In genomic region chr4:106569680-106570079, GRCm38 (mm10) we compare ENCODE assay signal across 22 mouse cellular contexts. TPM values are rescaled to one million over a fixed set of nuclear protein-coding genes. Genes with fewer than 3 reads are reported as not detected.
DNase-seq lines count a peak whose midpoint lies in the region; ATAC-seq and TF ChIP-seq lines count a peak whose summit lies in the region.
"Had no signal": no experiment of that assay in that cellular context is flagged by ENCODE, and none has a peak within 500 bp of the region (broad histone marks: within the 10 kb centered on the region; RNA-seq: fewer than 3 reads in every experiment).

No protein-coding gene starts in this region.

- DNase-seq in hindbrain, postnatal 0 days (ENCODE audit: low spot score) = peak; percentile 28
- no peak for DNase-seq in hindbrain, embryonic 11.5 days (ENCODE audit: low spot score)
- peak; percentile 45 for DNase-seq in 416B (ENCODE audit: low read depth)
- peak; percentile 71 for DNase-seq in ES-CJ7 (ENCODE audit: low read depth, low spot score)
- DNase-seq in induced T-regulatory cell, adult 2 months (ENCODE audit: low read depth) = peak; percentile 29
- DNase-seq in kidney, adult 9 months = no peak
- DNase-seq in left cerebral cortex, adult 2 months (ENCODE audit: extremely low spot score in 1 of 2, low spot score in 2 of 2) = no peak
- DNase-seq: adrenal gland, postnatal 14 days; cerebellum, adult 9-11 months; embryo, embryonic 11 days; gastrocnemius, postnatal 14 days; kidney, adult 18-20 months; kidney, postnatal 36 days; lung, adult 18-20 months; lung, postnatal 36 days had no signal

- H3K4me2 ChIP-seq in hindbrain, postnatal 0 days (ENCODE audit: low read depth, low read length) = no peak overlapping the region
- H3K4me2 ChIP-seq in hindbrain, embryonic 11.5 days (replicated peaks; ENCODE audit: low read depth, low read length) = no peak overlapping the region
- H3K4me2 ChIP-seq: forebrain, embryonic 12.5 days; hindbrain, embryonic 14.5 days; midbrain, embryonic 13.5 days had no signal

- no peak overlapping the region for H3K27ac ChIP-seq in hindbrain, postnatal 0 days
- no peak overlapping the region for H3K27ac ChIP-seq in hindbrain, embryonic 11.5 days (ENCODE audit: low read depth, low read length)
- H3K27ac ChIP-seq in left cerebral cortex, adult 2 months = no peak overlapping the region
- H3K27ac ChIP-seq: forebrain, embryonic 12.5 days; hindbrain, embryonic 14.5 days; midbrain, embryonic 13.5 days; stomach, postnatal 0 days had no signal

- peaks cover 47% of the 10 kb centered on the region for H3K36me3 ChIP-seq in hindbrain, postnatal 0 days (ENCODE audit: insufficient read depth, low read length)
- peaks cover 19% of the 10 kb centered on the region for H3K36me3 ChIP-seq in hindbrain, embryonic 11.5 days (ENCODE audit: control insufficient read depth, insufficient read depth, low read length)

- H3K9me3 ChIP-seq in hindbrain, postnatal 0 days (ENCODE audit: low read length) = no peaks in the 10 kb centered on the region
- no peaks in the 10 kb centered on the region for H3K9me3 ChIP-seq in hindbrain, embryonic 11.5 days (ENCODE audit: control insufficient read depth, low read length)
- H3K9me3 ChIP-seq: forebrain, embryonic 12.5 days; midbrain, embryonic 13.5 days had no signal

- H3K4me1 ChIP-seq in hindbrain, postnatal 0 days (ENCODE audit: insufficient read depth, low read length) = no peaks in the 10 kb centered on the region
- no peaks in the 10 kb centered on the region for H3K4me1 ChIP-seq in hindbrain, embryonic 11.5 days (replicated peaks; ENCODE audit: control insufficient read depth, insufficient read depth, low read length)
- H3K4me1 ChIP-seq: forebrain, embryonic 12.5 days had no signal

- intact Hi-C loops in left cerebral cortex, adult 2 months (cut with DNase I) = no loop called here

- WGBS in hindbrain, postnatal 0 days = 95% methylated on average over 4 of the region's 4 CpGs
- whole genome bisulfite sequencing in hindbrain, embryonic 11.5 days = 89% methylated on average over 4 of the region's 4 CpGs

- no peaks in the 10 kb centered on the region for H3K27me3 ChIP-seq in hindbrain, postnatal 0 days (ENCODE audit: insufficient read depth, low read length)
- no peaks in the 10 kb centered on the region for H3K27me3 ChIP-seq in hindbrain, embryonic 11.5 days (ENCODE audit: control insufficient read depth, insufficient read depth, low read length)
- H3K27me3 ChIP-seq: forebrain, embryonic 12.5 days; midbrain, embryonic 13.5 days had no signal

- 0 out of 2 replicates have a peak, but pooled peaks have one; percentile 21 for ATAC-seq in hindbrain, postnatal 0 days
- ATAC-seq in hindbrain, embryonic 11.5 days (ENCODE audit: low FRiP score) = no peak
- ATAC-seq: activated CD4-positive, CD25-positive, alpha-beta regulatory T cell, adult 4 months; midbrain, embryonic 13.5 days had no signal

- no peak overlapping the region for H3K4me3 ChIP-seq in hindbrain, postnatal 0 days (ENCODE audit: low read length)
- H3K4me3 ChIP-seq in hindbrain, embryonic 11.5 days (ENCODE audit: low read depth, low read length) = no peak overlapping the region
- no peak overlapping the region for H3K4me3 ChIP-seq in left cerebral cortex, adult 2 months
- H3K4me3 ChIP-seq: forebrain, embryonic 12.5 days; midbrain, embryonic 13.5 days had no signal

- no peak overlapping the region for H3K9ac ChIP-seq in hindbrain, postnatal 0 days (replicated peaks; ENCODE audit: low read length)
- no peak overlapping the region for H3K9ac ChIP-seq in hindbrain, embryonic 11.5 days (ENCODE audit: low read depth, low read length)
- H3K9ac ChIP-seq: forebrain, embryonic 12.5 days; hindbrain, embryonic 14.5 days; midbrain, embryonic 13.5 days had no signal

- TF ChIP-seq CTCF in hindbrain, postnatal 0 days (IDR thresholded peaks at IDR 0.05; ENCODE audit: low read depth) = no peak
- no peak for TF ChIP-seq CTCF in left cerebral cortex, adult 2 months (IDR thresholded peaks at IDR 0.05)

RNA-seq across cellular contexts. Expression of gene Dhcr24, which starts 8.8 kb away (rescaled TPM):
- total RNA-seq in hindbrain, postnatal 0 days (2014; rRNA removed) = 126 and 127 TPM in 2 replicates
- polyA plus RNA-seq in hindbrain, postnatal 0 days (2015; fragmentation: Nextera tagmentation; extraction: Ambion mirVana) = 7.5 and 8.7 TPM in 2 replicates
- 29.6 and 34.9 TPM in 2 replicates for polyA plus RNA-seq in hindbrain, embryonic 11.5 days (2014; fragmentation: Nextera tagmentation; extraction: Ambion mirVana)
- total RNA-seq in left cerebral cortex, adult 2 months (2021) = 10 to 100 TPM; 85.5 to 87.4 TPM

RNA-seq across cellular contexts. Expression of gene Lexm, which starts 47.4 kb away (rescaled TPM):
- total RNA-seq in hindbrain, postnatal 0 days (2014; rRNA removed) = 0.43 TPM in 1 of 2 replicates, not detected in the other
- polyA plus RNA-seq in hindbrain, postnatal 0 days (2015; fragmentation: Nextera tagmentation; extraction: Ambion mirVana) = not detected in 2 replicates
- 0.17 and 0.19 TPM in 2 replicates for polyA plus RNA-seq in hindbrain, embryonic 11.5 days (2014; fragmentation: Nextera tagmentation; extraction: Ambion mirVana)
- under 1 TPM in 1 of 2 experiments, not detected in 1; 0.21 TPM for total RNA-seq in left cerebral cortex, adult 2 months (2021)
- total RNA-seq: adrenal gland, postnatal 14 days; gastrocnemius, postnatal 14 days; heart, adult 8-10 months had no signal
- polyA plus RNA-seq: activated CD4-positive, CD25-positive, alpha-beta regulatory T cell, adult 4 months; heart, embryonic 16.5 days; hindbrain, embryonic 14.5 days; stomach, postnatal 0 days had no signal

RNA-seq across cellular contexts. Expression of gene Ttc22, which starts 52.6 kb away (rescaled TPM):
- 0.89 and 1.0 TPM in 2 replicates for total RNA-seq in hindbrain, postnatal 0 days (2014; rRNA removed)
- 1.8 and 2.3 TPM in 2 replicates for polyA plus RNA-seq in hindbrain, postnatal 0 days (2015; fragmentation: Nextera tagmentation; extraction: Ambion mirVana)
- polyA plus RNA-seq in hindbrain, embryonic 11.5 days (2014; fragmentation: Nextera tagmentation; extraction: Ambion mirVana) = 0.08 and 0.13 TPM in 2 replicates
- under 1 TPM; 0.98 to 1.00 TPM for total RNA-seq in left cerebral cortex, adult 2 months (2021)
- total RNA-seq: adrenal gland, postnatal 14 days had no signal
- polyA plus RNA-seq: activated CD4-positive, CD25-positive, alpha-beta regulatory T cell, adult 4 months had no signal

Comparison
In these comparisons a context has a peak if more than half of its experiments do, and no peak if none do; other contexts are left out.
1. DNase-seq: peak in hindbrain, postnatal 0 days (single experiment), 416B (single experiment), ES-CJ7 (single experiment) and induced T-regulatory cell, adult 2 months (single experiment); none in hindbrain, embryonic 11.5 days (single experiment), kidney, adult 9 months (single experiment) and left cerebral cortex, adult 2 months (0 of 2).